Mouse (Mus musculus) monocyte, adult 5-6 weeks (primary cell): ENCODE measurements around the gene Gpr39. TPM values are rescaled to one million over a fixed set of nuclear protein-coding genes. Genes with fewer than 3 reads are reported as not detected.

Experiments
- ATAC-seq: fragments of 153-309, 156-312 bp; replicated peaks from 2 replicates; pipeline ENCODE4 v1.8.0; 2017; ENCODE audit warnings: mild to moderate bottlenecking; ENCODE audit not compliant: low TSS enrichment, insufficient number of reproducible peaks, severe bottlenecking, poor library complexity, low FRiP score
- total RNA-seq: library from RNA; stranded (forward); fragments of 200-1000, 200-491, 200-594 nt; gene quantifications from 3 replicates; pipeline ENCODE4 v1.2.3, GENCODE M21; 2017

Gpr39 gene
- total RNA-seq, 1 experiment from 2014 or later: not detected

- no peak for ATAC-seq
Observed at GRCm38 (mm10) chr1:125687701-125688420, 11.1 kb downstream of the Gpr39 start.

GRCm38 (mm10) chr1:125693541-125693940 lies 16.7 kb downstream of the Gpr39 start:
- no peak for ATAC-seq

- no peak for ATAC-seq
Observed at GRCm38 (mm10) chr1:125694338-125694737, 17.5 kb downstream of the Gpr39 start.

GRCm38 (mm10) chr1:125701101-125701590 lies 24.4 kb downstream of the Gpr39 start:
- no peak for ATAC-seq

- no peak for ATAC-seq
Observed at GRCm38 (mm10) chr1:125701773-125702172, 25.0 kb downstream of the Gpr39 start.

GRCm38 (mm10) chr1:125702326-125702725 lies 25.5 kb downstream of the Gpr39 start:
- no peak for ATAC-seq

GRCm38 (mm10) chr1:125705412-125705811 lies 28.6 kb downstream of the Gpr39 start:
- no peak for ATAC-seq

GRCm38 (mm10) chr1:125715286-125715685 lies 38.5 kb downstream of the Gpr39 start:
- ATAC-seq: no peak

- ATAC-seq: no peak
Observed at GRCm38 (mm10) chr1:125716241-125716640, 39.4 kb downstream of the Gpr39 start.

- ATAC-seq: no peak
Observed at GRCm38 (mm10) chr1:125717906-125718305, 41.1 kb downstream of the Gpr39 start.

- no peak for ATAC-seq
Observed at GRCm38 (mm10) chr1:125719127-125719526, 42.3 kb downstream of the Gpr39 start.

GRCm38 (mm10) chr1:125721104-125721758 lies 44.4 kb downstream of the Gpr39 start:
- no peak for ATAC-seq

- no peak for ATAC-seq
Observed at GRCm38 (mm10) chr1:125724304-125724703, 47.5 kb downstream of the Gpr39 start.

- ATAC-seq: no peak
Observed at GRCm38 (mm10) chr1:125729025-125729565, 52.3 kb downstream of the Gpr39 start.

GRCm38 (mm10) chr1:125729731-125730536 lies 53.1 kb downstream of the Gpr39 start:
- ATAC-seq: no peak

GRCm38 (mm10) chr1:125730537-125730880 lies 53.7 kb downstream of the Gpr39 start:
- ATAC-seq: no peak

GRCm38 (mm10) chr1:125731854-125732253 lies 55.1 kb downstream of the Gpr39 start:
- no peak for ATAC-seq

- ATAC-seq: no peak
Observed at GRCm38 (mm10) chr1:125744766-125745165, 68.0 kb downstream of the Gpr39 start.

GRCm38 (mm10) chr1:125755335-125755996 lies 78.7 kb downstream of the Gpr39 start:
- no peak for ATAC-seq
